Mouse (Mus musculus): ENCODE measurements at regions not wholly inside any gene's neighbourhood (a gene's known extent, or its start where the extent isn't known, plus 50 kb on each side); places are given as distances from the start of the nearest gene placed in this dataset.

DNA sequence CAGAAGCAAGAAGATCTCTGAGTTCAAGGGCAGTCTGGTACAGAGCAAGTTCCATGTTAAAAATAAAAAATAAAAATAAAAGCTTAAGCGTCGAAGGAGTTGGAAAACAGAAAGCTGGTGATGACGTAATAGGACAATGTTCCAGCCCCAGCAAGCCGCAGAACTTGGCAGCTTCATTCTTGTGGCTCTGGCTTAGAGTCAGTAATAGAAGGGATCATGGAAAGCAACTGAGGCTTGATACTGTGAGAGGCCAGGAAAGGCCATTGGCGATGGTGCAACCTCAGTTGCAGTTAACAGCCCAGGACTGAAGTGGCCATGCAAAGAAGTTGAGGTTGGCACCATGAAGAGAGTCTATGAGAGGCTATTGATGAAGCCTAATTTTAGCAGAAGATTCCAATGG lies 168.3 kb upstream of the Foxn2 start:
- no peak overlapping the region for H3K27ac ChIP-seq (ENCODE audit: low read length)
- no peaks in the 10 kb centered on the region for H3K36me3 ChIP-seq (ENCODE audit: control insufficient read depth, insufficient read depth, low read length)
- no peak overlapping the region for H3K4me2 ChIP-seq (ENCODE audit: low read depth, low read length)
- peaks cover 4% of the 10 kb centered on the region; the same call in 1 of the 2 replicates for H3K9me3 ChIP-seq (replicated peaks; ENCODE audit: control insufficient read depth, low read length)
- H3K9ac ChIP-seq (ENCODE audit: low read length): no peak overlapping the region
- peaks cover 11% of the 10 kb centered on the region for H3K4me1 ChIP-seq (ENCODE audit: control insufficient read depth, insufficient read depth, low read length)
- H3K4me3 ChIP-seq (replicated peaks; ENCODE audit: low read length): no peak overlapping the region
- ATAC-seq (ENCODE audit: insufficient read depth, low FRiP score): no peak
- 91% methylated on average over 5 of the region's 5 CpGs for whole genome bisulfite sequencing
- no peaks in the 10 kb centered on the region for H3K27me3 ChIP-seq (ENCODE audit: control insufficient read depth, insufficient read depth, low read length)

DNA sequence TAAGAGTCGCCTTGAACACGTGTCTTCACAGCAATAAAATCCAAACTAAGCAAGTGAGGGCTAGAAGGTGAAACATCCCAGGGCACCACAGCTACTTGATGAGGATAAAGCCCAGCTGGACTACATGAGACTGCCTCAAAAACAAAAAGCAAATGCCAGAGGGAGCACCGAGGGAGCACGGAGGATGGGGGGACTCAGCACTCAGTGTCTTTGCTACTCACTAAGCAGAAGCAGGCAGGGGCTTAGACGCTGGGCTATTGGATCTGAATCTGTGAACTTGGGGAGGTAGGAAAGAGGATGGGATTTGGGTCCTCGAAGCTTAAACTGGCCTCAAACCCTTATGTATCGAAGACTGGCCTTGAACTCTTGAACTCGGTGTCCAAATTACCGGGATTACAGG lies 167.0 kb upstream of the Foxn2 start:
- peaks cover 11% of the 10 kb centered on the region for H3K4me1 ChIP-seq (ENCODE audit: control insufficient read depth, insufficient read depth, low read length)
- H3K27me3 ChIP-seq (ENCODE audit: control insufficient read depth, insufficient read depth, low read length): no peaks in the 10 kb centered on the region
- no peak overlapping the region for H3K4me3 ChIP-seq (replicated peaks; ENCODE audit: low read length)
- ATAC-seq (ENCODE audit: insufficient read depth, low FRiP score): no peak
- H3K4me2 ChIP-seq (ENCODE audit: low read depth, low read length): no peak overlapping the region
- no peak overlapping the region for H3K9ac ChIP-seq (ENCODE audit: low read length)
- 80% methylated on average over 9 of the region's 9 CpGs for WGBS
- no peaks in the 10 kb centered on the region for H3K9me3 ChIP-seq (replicated peaks; ENCODE audit: control insufficient read depth, low read length)
- no peak overlapping the region for H3K27ac ChIP-seq (ENCODE audit: low read length)
- H3K36me3 ChIP-seq (ENCODE audit: control insufficient read depth, insufficient read depth, low read length): no peaks in the 10 kb centered on the region

DNA sequence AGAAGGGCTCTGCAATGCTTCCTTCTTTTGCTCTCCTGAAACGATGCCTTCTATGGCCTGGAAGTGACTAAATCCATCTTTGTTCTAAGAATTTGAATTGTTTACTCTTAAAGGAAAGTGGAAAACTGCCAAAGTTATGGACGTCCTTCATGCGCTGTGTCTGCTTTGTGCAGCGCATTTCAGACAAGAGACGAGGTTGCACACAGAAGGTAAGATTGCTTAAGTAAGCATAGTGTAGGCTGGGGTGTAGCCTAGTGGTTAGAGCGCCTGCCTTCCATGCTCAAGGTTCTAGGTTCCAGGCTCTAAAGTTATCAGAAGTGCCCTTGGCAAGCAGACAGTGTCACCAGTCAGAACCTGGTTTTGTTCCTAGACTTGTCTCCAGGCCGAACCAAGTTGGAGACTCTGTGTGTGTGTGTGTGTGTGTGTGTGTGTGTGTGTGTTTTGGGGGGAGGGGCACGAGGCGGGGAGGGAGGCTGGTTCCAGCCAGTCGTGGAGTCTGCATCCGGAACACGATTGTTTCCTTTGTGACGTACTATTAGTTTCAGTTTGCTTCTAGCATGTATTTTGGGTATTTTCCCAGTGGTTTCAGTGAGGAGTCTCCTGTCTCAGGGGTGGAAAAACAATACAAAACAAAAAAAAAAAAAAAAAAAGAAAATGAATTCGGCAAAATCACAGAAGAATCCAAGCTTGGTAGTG lies 166.4 kb upstream of the Foxn2 start:
- peak; percentile 47; the same call in 1 of the 2 replicates for ATAC-seq (ENCODE audit: insufficient read depth, low FRiP score)
- peak overlapping the region; percentile 67 for H3K27ac ChIP-seq (ENCODE audit: low read length)
- H3K4me3 ChIP-seq (replicated peaks; ENCODE audit: low read length): 0 out of 2 replicates have a peak overlapping the region, but pooled peaks have one; percentile 6
- H3K4me1 ChIP-seq (ENCODE audit: control insufficient read depth, insufficient read depth, low read length): peaks cover 11% of the 10 kb centered on the region
- H3K27me3 ChIP-seq (ENCODE audit: control insufficient read depth, insufficient read depth, low read length): no peaks in the 10 kb centered on the region
- peak overlapping the region; percentile 29; the same call in 1 of the 2 replicates for H3K4me2 ChIP-seq (ENCODE audit: low read depth, low read length)
- no peak overlapping the region for H3K9ac ChIP-seq (ENCODE audit: low read length)
- 48% methylated on average over 14 of the region's 14 CpGs for WGBS
- no peaks in the 10 kb centered on the region for H3K36me3 ChIP-seq (ENCODE audit: control insufficient read depth, insufficient read depth, low read length)
- no peaks in the 10 kb centered on the region for H3K9me3 ChIP-seq (replicated peaks; ENCODE audit: control insufficient read depth, low read length)

DNA sequence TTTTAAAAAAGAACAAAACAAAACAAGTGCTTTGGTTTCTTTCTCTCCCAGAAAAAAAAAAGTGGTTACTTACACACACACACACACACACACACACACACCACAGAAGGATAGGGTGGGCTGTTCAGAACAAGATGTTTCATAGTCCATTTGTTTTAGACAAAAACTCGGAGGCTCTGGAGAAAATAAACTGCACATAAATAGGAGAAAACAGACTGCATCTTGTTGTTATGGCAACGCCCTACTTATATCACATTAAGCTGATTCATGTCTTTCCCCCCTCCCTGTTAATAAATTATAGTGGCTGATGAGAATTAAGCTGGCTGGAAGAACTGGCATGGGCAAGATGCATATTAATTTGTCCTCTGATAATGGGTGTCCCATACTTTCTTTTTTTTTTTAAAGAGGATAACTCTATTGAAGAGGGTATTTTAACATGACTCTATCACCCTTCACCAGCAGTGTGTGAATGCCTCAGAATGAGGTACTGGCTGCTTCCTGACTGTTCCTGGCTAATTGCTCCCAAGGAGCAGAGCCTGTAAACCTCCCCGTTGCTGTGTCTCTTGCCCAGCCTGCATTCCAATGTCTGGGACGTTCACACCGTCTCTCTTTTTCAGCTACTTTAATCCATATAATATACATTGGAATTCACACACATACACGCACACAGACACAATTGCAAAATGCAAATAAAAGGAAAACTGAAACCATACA lies 165.6 kb upstream of the Foxn2 start:
- Histone ChIP-seq H3K9me3 (replicated peaks; ENCODE audit: control insufficient read depth, low read length) (no peaks in the 10 kb centered on the region), H3K4me1 (ENCODE audit: control insufficient read depth, insufficient read depth, low read length) (peaks cover 11% of the 10 kb centered on the region), H3K36me3 (ENCODE audit: control insufficient read depth, insufficient read depth, low read length) (no peaks in the 10 kb centered on the region), H3K9ac (ENCODE audit: low read length) (no peak overlapping the region), H3K27me3 (ENCODE audit: control insufficient read depth, insufficient read depth, low read length) (no peaks in the 10 kb centered on the region), H3K27ac (ENCODE audit: low read length) (no peak overlapping the region), H3K4me3 (replicated peaks; ENCODE audit: low read length) (no peak overlapping the region), H3K4me2 (ENCODE audit: low read depth, low read length) (no peak overlapping the region)
- ATAC-seq (ENCODE audit: insufficient read depth, low FRiP score): no peak; the same call in 1 of the 2 replicates
- WGBS: 41% methylated on average over 6 of the region's 6 CpGs

DNA sequence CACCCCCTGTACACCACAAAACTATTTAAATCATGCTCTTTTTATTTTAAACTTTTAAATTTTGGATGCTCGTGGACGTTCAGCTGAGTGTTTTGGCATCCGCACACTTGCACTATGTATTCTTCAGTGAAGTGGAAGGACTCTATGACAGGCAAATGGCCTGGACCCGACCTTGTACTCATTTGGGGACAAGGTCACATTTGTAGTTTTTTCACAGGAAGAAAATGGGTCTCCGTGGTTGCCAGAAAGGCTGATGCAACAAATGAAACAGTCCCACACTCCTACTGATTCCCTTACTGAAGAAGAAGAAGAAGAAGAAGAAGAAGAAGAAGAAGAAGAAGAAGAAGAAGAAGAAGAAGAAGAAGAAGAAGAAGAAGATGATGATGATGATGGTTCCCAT lies 160.9 kb upstream of the Foxn2 start:
- H3K9me3 ChIP-seq (replicated peaks; ENCODE audit: control insufficient read depth, low read length): no peaks in the 10 kb centered on the region
- H3K9ac ChIP-seq (ENCODE audit: low read length): no peak overlapping the region
- no peak overlapping the region for H3K4me3 ChIP-seq (replicated peaks; ENCODE audit: low read length)
- H3K4me2 ChIP-seq (ENCODE audit: low read depth, low read length): no peak overlapping the region
- H3K4me1 ChIP-seq (ENCODE audit: control insufficient read depth, insufficient read depth, low read length): peaks cover 3% of the 10 kb centered on the region; the same call in 1 of the 2 replicates
- no peak overlapping the region for H3K27ac ChIP-seq (ENCODE audit: low read length)
- no peaks in the 10 kb centered on the region for H3K36me3 ChIP-seq (ENCODE audit: control insufficient read depth, insufficient read depth, low read length)
- no peak for ATAC-seq (ENCODE audit: insufficient read depth, low FRiP score)
- WGBS: 83% methylated on average over 5 of the region's 5 CpGs
- H3K27me3 ChIP-seq (ENCODE audit: control insufficient read depth, insufficient read depth, low read length): no peaks in the 10 kb centered on the region

DNA sequence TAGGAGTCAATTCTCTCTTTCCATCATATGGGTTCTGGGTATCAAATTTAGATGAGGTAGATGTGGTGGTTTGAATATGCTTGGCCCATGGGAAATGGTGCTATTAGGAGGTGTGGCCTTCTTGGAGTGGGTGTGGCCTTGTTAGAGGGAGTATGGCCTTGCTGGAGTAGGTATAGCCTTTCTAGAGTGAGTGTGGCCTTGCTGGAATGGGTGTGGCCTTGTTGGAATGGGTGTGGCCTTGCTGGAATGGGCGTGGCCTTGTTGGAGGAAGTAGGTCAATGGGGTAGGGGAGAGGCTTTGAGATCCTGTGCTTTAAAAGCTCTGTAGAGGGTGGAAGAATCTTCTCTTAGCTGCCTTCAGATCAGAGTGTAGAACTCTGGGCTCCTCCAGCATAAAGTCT lies 157.8 kb upstream of the Foxn2 start:
- H3K9me3 ChIP-seq (replicated peaks; ENCODE audit: control insufficient read depth, low read length): no peaks in the 10 kb centered on the region
- H3K4me1 ChIP-seq (ENCODE audit: control insufficient read depth, insufficient read depth, low read length): no peaks in the 10 kb centered on the region
- 65% methylated on average over 1 of the region's 1 CpGs for WGBS
- H3K27ac ChIP-seq (ENCODE audit: low read length): no peak overlapping the region
- H3K36me3 ChIP-seq (ENCODE audit: control insufficient read depth, insufficient read depth, low read length): no peaks in the 10 kb centered on the region
- H3K4me3 ChIP-seq (replicated peaks; ENCODE audit: low read length): no peak overlapping the region
- ATAC-seq (ENCODE audit: insufficient read depth, low FRiP score): no peak
- no peak overlapping the region for H3K9ac ChIP-seq (ENCODE audit: low read length)
- H3K27me3 ChIP-seq (ENCODE audit: control insufficient read depth, insufficient read depth, low read length): no peaks in the 10 kb centered on the region
- H3K4me2 ChIP-seq (ENCODE audit: low read depth, low read length): no peak overlapping the region

DNA sequence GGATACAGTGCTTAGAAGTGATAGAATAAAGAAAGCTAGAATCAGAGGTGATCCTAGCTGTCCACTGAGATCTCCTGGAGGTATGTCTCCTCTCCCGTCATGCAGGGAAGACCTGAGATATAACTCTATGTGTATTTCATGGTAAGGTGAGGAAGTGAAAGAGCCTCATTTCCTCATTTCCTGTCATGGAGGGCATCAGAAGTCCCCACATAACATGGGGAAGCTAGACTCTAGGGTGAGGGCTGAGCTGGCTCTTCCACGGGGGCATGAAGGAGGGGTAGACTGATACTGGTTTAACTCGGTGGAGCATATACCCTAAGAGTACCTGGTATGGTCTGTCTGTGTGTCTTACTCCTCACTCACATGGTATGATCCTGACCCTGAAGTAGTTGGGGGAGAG lies 156.0 kb upstream of the Foxn2 start:
- no peaks in the 10 kb centered on the region for H3K27me3 ChIP-seq (ENCODE audit: control insufficient read depth, insufficient read depth, low read length)
- H3K36me3 ChIP-seq (ENCODE audit: control insufficient read depth, insufficient read depth, low read length): no peaks in the 10 kb centered on the region
- H3K27ac ChIP-seq (ENCODE audit: low read length): no peak overlapping the region
- WGBS: 87% methylated on average over 3 of the region's 3 CpGs
- no peak overlapping the region for H3K4me3 ChIP-seq (replicated peaks; ENCODE audit: low read length)
- no peak overlapping the region for H3K9ac ChIP-seq (ENCODE audit: low read length)
- H3K4me2 ChIP-seq (ENCODE audit: low read depth, low read length): no peak overlapping the region
- H3K4me1 ChIP-seq (ENCODE audit: control insufficient read depth, insufficient read depth, low read length): no peaks in the 10 kb centered on the region
- H3K9me3 ChIP-seq (replicated peaks; ENCODE audit: control insufficient read depth, low read length): peaks cover 7% of the 10 kb centered on the region; the same call in 1 of the 2 replicates
- no peak for ATAC-seq (ENCODE audit: insufficient read depth, low FRiP score)

DNA sequence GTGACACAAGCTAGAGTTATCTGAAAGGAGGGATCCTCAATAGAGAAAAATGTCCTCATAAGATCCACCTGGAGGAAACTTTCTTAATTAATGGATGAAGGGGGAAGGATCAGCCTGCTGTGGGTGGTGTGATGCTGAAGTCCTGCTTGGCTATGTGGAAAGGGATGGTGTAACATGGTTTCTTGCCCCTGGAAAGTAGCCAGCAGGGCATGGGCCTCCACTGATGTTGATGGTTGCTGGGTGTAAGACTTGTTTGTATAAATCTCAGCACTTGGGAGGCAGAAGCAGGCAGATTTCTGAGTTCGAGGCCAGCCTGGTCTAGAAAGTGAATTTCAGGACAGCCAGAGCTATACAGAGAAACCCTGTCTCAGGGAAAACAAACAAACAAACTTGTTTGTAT lies 152.7 kb upstream of the Foxn2 start:
- Histone ChIP-seq H3K4me1 (ENCODE audit: control insufficient read depth, insufficient read depth, low read length) (no peaks in the 10 kb centered on the region), H3K27ac (ENCODE audit: low read length) (no peak overlapping the region), H3K9ac (ENCODE audit: low read length) (no peak overlapping the region), H3K36me3 (ENCODE audit: control insufficient read depth, insufficient read depth, low read length) (no peaks in the 10 kb centered on the region), H3K4me3 (replicated peaks; ENCODE audit: low read length) (no peak overlapping the region), H3K9me3 (replicated peaks; ENCODE audit: control insufficient read depth, low read length) (peaks cover 7% of the 10 kb centered on the region; the same call in 1 of the 2 replicates), H3K27me3 (ENCODE audit: control insufficient read depth, insufficient read depth, low read length) (no peaks in the 10 kb centered on the region), H3K4me2 (ENCODE audit: low read depth, low read length) (no peak overlapping the region)
- ATAC-seq (ENCODE audit: insufficient read depth, low FRiP score): no peak
- WGBS: 85% methylated on average over 1 of the region's 1 CpGs

DNA sequence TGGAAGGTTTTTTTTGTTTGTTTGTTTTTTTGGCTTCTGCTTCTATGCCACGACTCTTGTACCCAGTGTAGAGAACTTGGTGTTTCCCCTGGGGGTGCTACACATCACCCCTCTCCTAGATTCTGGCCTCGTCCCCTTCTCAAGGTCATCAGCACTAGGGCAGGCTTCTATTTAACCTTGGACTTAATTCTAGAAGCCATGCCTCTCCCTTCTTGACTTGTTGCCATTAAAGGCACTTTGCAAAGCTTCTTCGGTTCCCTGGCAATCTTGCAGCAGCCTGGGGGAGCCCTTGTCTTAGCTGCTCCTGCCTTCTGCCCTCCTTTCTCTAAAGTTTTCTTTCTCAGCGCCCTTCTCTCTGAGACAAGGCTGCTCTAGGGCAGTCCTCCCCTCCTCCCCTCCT lies 143.0 kb upstream of the Foxn2 start:
- no peak overlapping the region for H3K4me2 ChIP-seq (ENCODE audit: low read depth, low read length)
- no peak overlapping the region for H3K9ac ChIP-seq (ENCODE audit: low read length)
- no peaks in the 10 kb centered on the region for H3K4me1 ChIP-seq (ENCODE audit: control insufficient read depth, insufficient read depth, low read length)
- no peaks in the 10 kb centered on the region for H3K9me3 ChIP-seq (replicated peaks; ENCODE audit: control insufficient read depth, low read length)
- H3K4me3 ChIP-seq (replicated peaks; ENCODE audit: low read length): no peak overlapping the region
- 44% methylated on average over 4 of the region's 4 CpGs for WGBS
- H3K36me3 ChIP-seq (ENCODE audit: control insufficient read depth, insufficient read depth, low read length): no peaks in the 10 kb centered on the region
- no peaks in the 10 kb centered on the region for H3K27me3 ChIP-seq (ENCODE audit: control insufficient read depth, insufficient read depth, low read length)
- ATAC-seq (ENCODE audit: insufficient read depth, low FRiP score): no peak
- no peak overlapping the region for H3K27ac ChIP-seq (ENCODE audit: low read length)
